Mouse (Mus musculus) MEL (cell line): ENCODE measurements at regions not wholly inside any gene's neighbourhood (a gene's known extent, or its start where the extent isn't known, plus 50 kb on each side); places are given as distances from the start of the nearest gene placed in this dataset.

ENCODE experiments used
- CHD1 ChIP-seq: IDR thresholded peaks from 2 replicates; pipeline ENCODE4 v1.6.1; 2012; ENCODE audit warnings: low read depth, mild to moderate bottlenecking, inconsistent platforms, low read length, improper control_type of control experiment
- CHD2 ChIP-seq: IDR thresholded peaks from 2 replicates; pipeline ENCODE4 v1.6.1; 2011; ENCODE audit warnings: low read length, improper control_type of control experiment
- CTCF ChIP-seq, 3 experiments: IDR thresholded peaks in 2 of 3; conservative IDR thresholded peaks in 1 of 3; 2 replicates each; pipeline ENCODE4 v1.5.1; 2011 to 2012; ENCODE audit warnings: low read length in 3 of 3, low read depth in 2 of 3, mild to moderate bottlenecking in 2 of 3, improper control_type of control experiment in 1 of 3, inconsistent platforms in 1 of 3, mixed read lengths in 1 of 3, moderate library complexity in 1 of 3; ENCODE audit not compliant: control insufficient read depth in 1 of 3, insufficient read depth in 1 of 3, poor library complexity in 1 of 3, severe bottlenecking in 1 of 3
- EP300 ChIP-seq, 2 experiments: IDR thresholded peaks; 2 replicates each; pipeline ENCODE4 v1.6.1; 2011; ENCODE audit warnings: improper control_type of control experiment in 2 of 2, low read length in 2 of 2, low read depth in 1 of 2, mild to moderate bottlenecking in 1 of 2
- HCFC1 ChIP-seq: IDR thresholded peaks from 2 replicates; pipeline ENCODE4 v1.6.1; 2012; ENCODE audit warnings: low read depth, mild to moderate bottlenecking, inconsistent platforms, low read length, improper control_type of control experiment, moderate library complexity
- POLR2A ChIP-seq, 2 experiments: IDR thresholded peaks; 2 replicates each; pipeline ENCODE4 v1.6.1; 2011 to 2012; ENCODE audit warnings: low read length in 2 of 2, mild to moderate bottlenecking in 2 of 2, control low read depth in 1 of 2, improper control_type of control experiment in 1 of 2, low read depth in 1 of 2, moderate library complexity in 1 of 2; ENCODE audit not compliant: control insufficient read depth in 1 of 2, insufficient read depth in 1 of 2, poor library complexity in 1 of 2
- POLR2AphosphoS5 ChIP-seq: IDR thresholded peaks from 2 replicates; pipeline ENCODE4 v1.6.1; 2012; ENCODE audit warnings: low read depth, borderline replicate concordance, mild to moderate bottlenecking, inconsistent platforms, low read length, moderate library complexity, mixed read lengths
- UBTF ChIP-seq: IDR thresholded peaks from 2 replicates; pipeline ENCODE4 v1.6.1; 2012; ENCODE audit warnings: low read depth, mild to moderate bottlenecking, inconsistent platforms, low read length, improper control_type of control experiment, moderate library complexity, borderline replicate concordance; ENCODE audit not compliant: insufficient read depth
- USF1 ChIP-seq: IDR thresholded peaks from 2 replicates; pipeline ENCODE4 v1.6.1; 2014; ENCODE audit warnings: low read depth, mild to moderate bottlenecking, inconsistent platforms, low read length, improper control_type of control experiment, moderate library complexity

DNA sequence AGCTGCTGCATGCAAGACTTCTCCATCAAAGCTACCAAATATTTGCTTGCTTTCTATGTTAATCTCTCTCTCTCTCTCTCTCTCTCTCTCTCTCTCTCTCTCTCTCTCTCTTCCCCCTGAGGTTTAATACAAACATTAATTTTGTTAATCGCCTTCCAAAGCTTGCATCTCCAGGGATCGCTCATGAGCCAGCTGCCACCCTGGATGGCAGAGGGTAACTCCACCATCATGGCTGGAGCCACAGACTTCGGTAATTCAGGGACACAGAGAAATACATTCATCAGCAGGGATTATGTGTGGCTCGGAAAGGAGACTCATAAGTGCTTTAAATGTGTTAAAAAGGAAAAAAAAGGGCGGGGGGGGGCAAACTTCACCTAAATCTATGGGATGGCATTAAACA is 601.7 kb upstream of the Tenm3 start:
- TF ChIP-seq CHD1 (no peak), CTCF (IDR thresholded peaks at IDR 0.05 in 2 of 3, conservative IDR thresholded peaks at IDR 0.05 in 1 of 3; ENCODE audit: control insufficient read depth in 1 of 3, insufficient read depth in 1 of 3, low read depth in 2 of 3, low read length in 3 of 3, poor library complexity in 1 of 3, severe bottlenecking in 1 of 3) (no peak), POLR2A (IDR thresholded peaks at IDR 0.05; ENCODE audit: control insufficient read depth in 1 of 2, insufficient read depth in 1 of 2, low read depth in 1 of 2, low read length in 2 of 2, poor library complexity in 1 of 2) (no peak), CHD2 (no peak), UBTF (no peak), POLR2AphosphoS5 (no peak), EP300 (IDR thresholded peaks at IDR 0.05; ENCODE audit: low read depth in 1 of 2, low read length in 2 of 2) (no peak), HCFC1 (no peak), USF1 (no peak)
